ENCODE assay signal across 11 mouse cellular contexts in the genomic region with DNA sequence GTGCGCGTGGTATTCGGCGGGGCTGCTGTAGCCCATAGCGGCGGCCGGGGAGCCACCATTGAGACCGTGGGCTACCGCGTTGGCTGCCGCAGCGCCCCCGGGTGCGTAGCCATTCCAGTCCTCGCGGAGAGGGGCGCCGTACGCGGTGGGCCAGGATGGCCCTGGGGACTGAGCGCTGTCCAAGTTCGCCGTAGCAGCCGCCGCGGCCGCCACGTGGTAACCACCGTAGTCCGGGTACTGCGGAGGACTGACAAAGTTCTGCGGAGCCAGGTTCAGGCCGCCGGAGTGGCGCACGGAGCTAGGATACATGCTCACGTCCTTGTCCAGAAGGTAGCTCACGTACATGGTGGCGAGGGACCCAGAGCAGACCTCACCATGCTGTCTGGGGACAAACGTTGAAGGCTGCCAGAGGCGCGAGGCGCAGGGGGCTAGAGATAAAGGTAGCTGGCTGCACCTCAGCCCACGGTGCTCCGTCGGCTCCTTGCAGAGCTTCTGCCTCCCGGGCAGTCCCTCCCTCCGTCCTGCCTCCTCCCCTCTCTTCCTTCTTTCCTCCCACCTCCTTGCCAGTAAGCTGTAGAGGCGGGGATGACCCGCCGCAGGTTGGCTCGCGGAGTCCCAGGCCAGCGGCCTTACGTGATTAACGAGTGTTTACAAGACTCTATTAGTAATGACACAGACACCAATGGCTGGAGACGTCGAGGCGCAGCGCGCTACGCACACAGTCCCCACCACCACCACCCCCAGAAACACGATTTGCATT. TPM values are rescaled to one million over a fixed set of nuclear protein-coding genes. Genes with fewer than 3 reads are reported as not detected.
A peak's percentile ranks its signal among the peaks of the same experiment; 100 is the strongest.
DNase-seq lines count a peak whose midpoint lies in the region; ATAC-seq and TF ChIP-seq lines count a peak whose summit lies in the region.
"Had no signal": no experiment of that assay in that cellular context is flagged by ENCODE, and none has a peak within 500 bp of the region (broad histone marks: within the 10 kb centered on the region; RNA-seq: fewer than 3 reads in every experiment).

Gene Cdx2, minus strand, starts transcription at position 633 of the 760 bp plus-strand sequence.

- peak; percentile 13 for DNase-seq in 3134 (ENCODE audit: extremely low read depth, insufficient read length, low spot score)
- DNase-seq in hindbrain, embryonic 11.5 days (ENCODE audit: low spot score): peak; percentile 61
- no peak for DNase-seq in liver, postnatal 0 days
- no peak for DNase-seq in layer of hippocampus, adult 9-10 months (ENCODE audit: low spot score)
- no peak for DNase-seq in urinary bladder, adult 18-20 months (ENCODE audit: low spot score in 2 of 2)
- DNase-seq in urinary bladder, postnatal 4 days (ENCODE audit: low spot score in 2 of 2): no peak
- DNase-seq: layer of hippocampus, adult 9-11 months; thymus, postnatal 36 days had no signal

- peaks cover 16% of the 10 kb centered on the region for H3K4me1 ChIP-seq in forebrain, embryonic 12.5 days
- peaks cover 8% of the 10 kb centered on the region; the same call in 1 of the 2 replicates for H3K4me1 ChIP-seq in forebrain, embryonic 16.5 days (replicated peaks; ENCODE audit: control insufficient read depth, insufficient read depth, low read length)
- peaks cover 7% of the 10 kb centered on the region; the same call in 1 of the 2 replicates for H3K4me1 ChIP-seq in hindbrain, embryonic 11.5 days (replicated peaks; ENCODE audit: control insufficient read depth, insufficient read depth, low read length)
- 0 out of 2 replicates have a peak, but pooled peaks cover 2% of the 10 kb centered on the region for H3K4me1 ChIP-seq in liver, postnatal 0 days (ENCODE audit: insufficient read depth)

- no peak within 1 kb of the TSS for H3K9ac ChIP-seq in forebrain, embryonic 12.5 days
- H3K9ac ChIP-seq in forebrain, embryonic 16.5 days (replicated peaks; ENCODE audit: low read depth, low read length): no peak within 1 kb of the TSS
- H3K9ac ChIP-seq in hindbrain, embryonic 11.5 days (ENCODE audit: low read depth, low read length): no peak within 1 kb of the TSS
- H3K9ac ChIP-seq in liver, postnatal 0 days (replicated peaks): no peak within 1 kb of the TSS

- 0 out of 2 replicates have a peak, but pooled peaks have one; percentile 4 for ATAC-seq in forebrain, embryonic 12.5 days (ENCODE audit: low FRiP score)
- ATAC-seq in forebrain, embryonic 16.5 days: no peak
- ATAC-seq in hindbrain, embryonic 11.5 days (ENCODE audit: low FRiP score): no peak
- peak; percentile 25; the same call in 1 of the 2 replicates for ATAC-seq in liver, postnatal 0 days

- H3K4me2 ChIP-seq in forebrain, embryonic 12.5 days: no peak within 1 kb of the TSS
- no peak within 1 kb of the TSS for H3K4me2 ChIP-seq in forebrain, embryonic 16.5 days (ENCODE audit: low read length)
- no peak within 1 kb of the TSS for H3K4me2 ChIP-seq in hindbrain, embryonic 11.5 days (replicated peaks; ENCODE audit: low read depth, low read length)
- no peak within 1 kb of the TSS for H3K4me2 ChIP-seq in liver, postnatal 0 days (ENCODE audit: low read depth, low read length)

- no peak for TF ChIP-seq EP300 in liver, postnatal 0 days (IDR thresholded peaks at IDR 0.05; ENCODE audit: low read depth)

- no peak within 1 kb of the TSS for H3K27ac ChIP-seq in forebrain, embryonic 12.5 days
- no peak within 1 kb of the TSS for H3K27ac ChIP-seq in forebrain, embryonic 16.5 days (ENCODE audit: low read length)
- H3K27ac ChIP-seq in hindbrain, embryonic 11.5 days (ENCODE audit: low read depth, low read length): no peak within 1 kb of the TSS
- H3K27ac ChIP-seq in liver, postnatal 0 days (ENCODE audit: low read depth): no peak within 1 kb of the TSS

- peaks cover 100% of the 10 kb centered on the region for H3K27me3 ChIP-seq in forebrain, embryonic 12.5 days
- peaks cover 98% of the 10 kb centered on the region for H3K27me3 ChIP-seq in forebrain, embryonic 16.5 days (replicated peaks; ENCODE audit: control insufficient read depth, insufficient read depth, low read length)
- H3K27me3 ChIP-seq in hindbrain, embryonic 11.5 days (ENCODE audit: control insufficient read depth, insufficient read depth, low read length): peaks cover 100% of the 10 kb centered on the region
- peaks cover 97% of the 10 kb centered on the region for H3K27me3 ChIP-seq in liver, postnatal 0 days (ENCODE audit: insufficient read depth, low read length)

- no peaks in the 10 kb centered on the region for H3K9me3 ChIP-seq in forebrain, embryonic 12.5 days
- H3K9me3 ChIP-seq in forebrain, embryonic 16.5 days (ENCODE audit: control insufficient read depth, low read length): no peaks in the 10 kb centered on the region
- no peaks in the 10 kb centered on the region for H3K9me3 ChIP-seq in hindbrain, embryonic 11.5 days (ENCODE audit: control insufficient read depth, low read length)
- no peaks in the 10 kb centered on the region for H3K9me3 ChIP-seq in liver, postnatal 0 days (ENCODE audit: low read length)

- no peak for TF ChIP-seq CTCF in liver, postnatal 0 days (IDR thresholded peaks at IDR 0.05; ENCODE audit: low read depth)

- no peaks in the 10 kb centered on the region for H3K36me3 ChIP-seq in forebrain, embryonic 12.5 days (replicated peaks)
- no peaks in the 10 kb centered on the region for H3K36me3 ChIP-seq in forebrain, embryonic 16.5 days (ENCODE audit: control insufficient read depth, insufficient read depth)
- no peaks in the 10 kb centered on the region for H3K36me3 ChIP-seq in hindbrain, embryonic 11.5 days (ENCODE audit: control insufficient read depth, insufficient read depth, low read length)
- no peaks in the 10 kb centered on the region for H3K36me3 ChIP-seq in liver, postnatal 0 days (replicated peaks; ENCODE audit: insufficient read depth, low read length)

- WGBS in forebrain, embryonic 12.5 days: under 1% methylated on average over 63 of the region's 63 CpGs
- WGBS in forebrain, embryonic 16.5 days: under 1% methylated on average over 63 of the region's 63 CpGs
- WGBS in hindbrain, embryonic 11.5 days: under 1% methylated on average over 59 of the region's 63 CpGs
- WGBS in liver, postnatal 0 days (ENCODE audit: insufficient replicate concordance): 2% methylated on average over 60 of the region's 63 CpGs

- no peak within 1 kb of the TSS for H3K4me3 ChIP-seq in forebrain, embryonic 12.5 days (replicated peaks)
- H3K4me3 ChIP-seq in forebrain, embryonic 16.5 days (replicated peaks; ENCODE audit: low read length): no peak within 1 kb of the TSS
- no peak within 1 kb of the TSS for H3K4me3 ChIP-seq in hindbrain, embryonic 11.5 days (ENCODE audit: low read depth, low read length)
- peak within 1 kb of the TSS; percentile 17; the same call in 1 of the 2 replicates for H3K4me3 ChIP-seq in liver, postnatal 0 days (ENCODE audit: low read depth, low read length)

RNA-seq across cellular contexts. Expression of gene Cdx2, which starts in this region (rescaled TPM):
- not detected in 2 replicates for polyA plus RNA-seq in forebrain, embryonic 12.5 days (2016; fragmentation: Nextera tagmentation; extraction: Ambion mirVana)
- polyA plus RNA-seq in forebrain, embryonic 16.5 days (2015; fragmentation: Nextera tagmentation; extraction: Ambion mirVana): not detected in 2 replicates
- not detected in 2 replicates for polyA plus RNA-seq in hindbrain, embryonic 11.5 days (2014; fragmentation: Nextera tagmentation; extraction: Ambion mirVana)
- not detected in 2 replicates for polyA plus RNA-seq in liver, postnatal 0 days (2015; fragmentation: Nextera tagmentation; extraction: Ambion mirVana)
- polyA plus RNA-seq: C2C12 had no signal

Comparison
In these comparisons a context has a peak if more than half of its experiments do, and no peak if none do; other contexts are left out.
1. Peak in ATAC-seq in forebrain, embryonic 12.5 days; RNA of the gene not detected or under 1 TPM.
2. Peak in DNase-seq in hindbrain, embryonic 11.5 days; RNA of the gene not detected or under 1 TPM.
3. Peak in ATAC-seq and H3K4me3 ChIP-seq in liver, postnatal 0 days; RNA of the gene not detected or under 1 TPM.